Mouse (Mus musculus): Measurements from ENCODE around the gene Mllt1.

The Mllt1 gene

DNA sequence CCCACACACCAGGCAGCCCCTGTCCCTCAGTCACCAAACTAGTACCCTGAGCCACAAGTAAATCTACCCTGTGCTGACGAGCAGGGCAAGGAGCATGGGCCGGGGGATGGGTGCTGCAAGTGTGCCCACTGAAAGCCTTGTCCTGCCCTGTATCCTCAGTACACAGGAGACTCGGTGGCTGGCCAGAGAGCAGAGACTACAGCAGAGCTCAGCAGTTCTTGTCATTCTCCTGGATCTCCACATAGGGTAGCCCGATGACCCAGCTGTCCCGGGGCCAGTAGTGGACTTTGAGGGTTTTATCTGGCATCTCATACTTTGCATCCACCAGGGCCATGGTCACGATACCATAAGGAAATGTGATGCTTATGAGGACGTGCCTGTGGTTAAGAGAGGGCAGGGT, 19.7 kb upstream of the Mllt1 start:
- Histone ChIP-seq H3K9me3 (ENCODE audit: low read length) (no peaks in the 10 kb centered on the region), H3K4me1 (replicated peaks; ENCODE audit: low read depth, low read length) (peaks cover 44% of the 10 kb centered on the region)
- TF ChIP-seq NANOG (IDR thresholded peaks at IDR 0.05; ENCODE audit: borderline replicate concordance, low read length) (no peak), CTCF (conservative IDR thresholded peaks at IDR 0.05; ENCODE audit: low read length) (no peak), POU5F1 (IDR thresholded peaks at IDR 0.05; ENCODE audit: borderline replicate concordance, low read length) (no peak)

GRCm38 (mm10) chr17:56952639-56953038, 17.4 kb upstream of the Mllt1 start:
- Histone ChIP-seq H3K36me3 (ENCODE audit: insufficient read depth, low read length) (no peaks in the 10 kb centered on the region), H3K27me3 (ENCODE audit: insufficient read depth, low read length) (peaks cover 12% of the 10 kb centered on the region; the same call in 1 of the 2 replicates), H3K9me3 (ENCODE audit: low read length) (no peaks in the 10 kb centered on the region), H3K4me3 (replicated peaks; ENCODE audit: low read length) (no peak overlapping the region), H3K4me1 (replicated peaks; ENCODE audit: low read depth, low read length) (peaks cover 25% of the 10 kb centered on the region)
- TF ChIP-seq POU5F1 (IDR thresholded peaks at IDR 0.05; ENCODE audit: borderline replicate concordance, low read length), result no peak
- TF ChIP-seq NANOG (IDR thresholded peaks at IDR 0.05; ENCODE audit: borderline replicate concordance, low read length), result no peak
- no peak for TF ChIP-seq CTCF (conservative IDR thresholded peaks at IDR 0.05; ENCODE audit: low read length)

More for the DNA sequence above, 19.7 kb upstream of the Mllt1 start:
- H3K4me3 ChIP-seq (replicated peaks; ENCODE audit: low read length), result no peak overlapping the region
- peaks cover 9% of the 10 kb centered on the region; the same call in 1 of the 2 replicates for H3K27me3 ChIP-seq (ENCODE audit: insufficient read depth, low read length)
- H3K36me3 ChIP-seq (ENCODE audit: insufficient read depth, low read length), result no peaks in the 10 kb centered on the region

GRCm38 (mm10) chr17:56950915-56951314, 15.7 kb upstream of the Mllt1 start:
- Histone ChIP-seq H3K9me3 (ENCODE audit: low read length) (no peaks in the 10 kb centered on the region), H3K36me3 (ENCODE audit: insufficient read depth, low read length) (no peaks in the 10 kb centered on the region), H3K4me3 (replicated peaks; ENCODE audit: low read length) (no peak overlapping the region), H3K27me3 (ENCODE audit: insufficient read depth, low read length) (peaks cover 22% of the 10 kb centered on the region; the same call in 1 of the 2 replicates), H3K4me1 (replicated peaks; ENCODE audit: low read depth, low read length) (peaks cover 21% of the 10 kb centered on the region)
- TF ChIP-seq NANOG (IDR thresholded peaks at IDR 0.05; ENCODE audit: borderline replicate concordance, low read length) (no peak), POU5F1 (IDR thresholded peaks at IDR 0.05; ENCODE audit: borderline replicate concordance, low read length) (no peak), CTCF (conservative IDR thresholded peaks at IDR 0.05; ENCODE audit: low read length) (peak; percentile 92)

DNA sequence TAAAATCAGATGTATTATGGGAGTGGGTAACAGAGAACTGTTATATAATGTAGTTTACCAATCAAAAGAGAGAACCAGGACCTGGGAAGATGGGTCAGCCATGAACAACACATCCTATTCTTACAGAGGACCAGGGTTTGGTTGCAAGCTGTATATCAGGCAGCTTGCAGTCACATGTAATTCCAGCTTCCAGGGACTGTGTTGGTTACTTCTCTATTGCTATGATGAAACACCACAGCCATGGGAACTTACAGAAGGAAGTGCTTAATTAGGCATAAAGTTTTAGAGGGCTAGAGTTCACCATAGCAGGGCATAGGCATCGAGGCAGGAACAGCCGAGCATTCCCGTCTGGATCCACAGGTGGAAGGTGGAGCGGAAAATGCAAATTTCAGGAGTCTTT, 3.5 kb upstream of the Mllt1 start:
- Histone ChIP-seq H3K4me3 (replicated peaks; ENCODE audit: low read length) (no peak overlapping the region), H3K9me3 (ENCODE audit: low read length) (no peaks in the 10 kb centered on the region), H3K36me3 (ENCODE audit: insufficient read depth, low read length) (peaks cover 3% of the 10 kb centered on the region), H3K4me1 (replicated peaks; ENCODE audit: low read depth, low read length) (peaks cover 29% of the 10 kb centered on the region), H3K27me3 (ENCODE audit: insufficient read depth, low read length) (peaks cover 27% of the 10 kb centered on the region)
- TF ChIP-seq NANOG (IDR thresholded peaks at IDR 0.05; ENCODE audit: borderline replicate concordance, low read length) (no peak), CTCF (conservative IDR thresholded peaks at IDR 0.05; ENCODE audit: low read length) (no peak), POU5F1 (IDR thresholded peaks at IDR 0.05; ENCODE audit: borderline replicate concordance, low read length) (no peak)

- Histone ChIP-seq H3K4me1 (replicated peaks; ENCODE audit: low read depth, low read length) (peaks cover 48% of the 10 kb centered on the region), H3K4me3 (replicated peaks; ENCODE audit: low read length) (no peak overlapping the region), H3K36me3 (ENCODE audit: insufficient read depth, low read length) (peaks cover 20% of the 10 kb centered on the region), H3K9me3 (ENCODE audit: low read length) (no peaks in the 10 kb centered on the region), H3K27me3 (ENCODE audit: insufficient read depth, low read length) (peaks cover 24% of the 10 kb centered on the region)
- TF ChIP-seq NANOG (IDR thresholded peaks at IDR 0.05; ENCODE audit: borderline replicate concordance, low read length) (no peak), POU5F1 (IDR thresholded peaks at IDR 0.05; ENCODE audit: borderline replicate concordance, low read length) (no peak), CTCF (conservative IDR thresholded peaks at IDR 0.05; ENCODE audit: low read length) (no peak)
These were observed 1.5 kb upstream of the Mllt1 start for GRCm38 (mm10) chr17:56936731-56937130.

DNA sequence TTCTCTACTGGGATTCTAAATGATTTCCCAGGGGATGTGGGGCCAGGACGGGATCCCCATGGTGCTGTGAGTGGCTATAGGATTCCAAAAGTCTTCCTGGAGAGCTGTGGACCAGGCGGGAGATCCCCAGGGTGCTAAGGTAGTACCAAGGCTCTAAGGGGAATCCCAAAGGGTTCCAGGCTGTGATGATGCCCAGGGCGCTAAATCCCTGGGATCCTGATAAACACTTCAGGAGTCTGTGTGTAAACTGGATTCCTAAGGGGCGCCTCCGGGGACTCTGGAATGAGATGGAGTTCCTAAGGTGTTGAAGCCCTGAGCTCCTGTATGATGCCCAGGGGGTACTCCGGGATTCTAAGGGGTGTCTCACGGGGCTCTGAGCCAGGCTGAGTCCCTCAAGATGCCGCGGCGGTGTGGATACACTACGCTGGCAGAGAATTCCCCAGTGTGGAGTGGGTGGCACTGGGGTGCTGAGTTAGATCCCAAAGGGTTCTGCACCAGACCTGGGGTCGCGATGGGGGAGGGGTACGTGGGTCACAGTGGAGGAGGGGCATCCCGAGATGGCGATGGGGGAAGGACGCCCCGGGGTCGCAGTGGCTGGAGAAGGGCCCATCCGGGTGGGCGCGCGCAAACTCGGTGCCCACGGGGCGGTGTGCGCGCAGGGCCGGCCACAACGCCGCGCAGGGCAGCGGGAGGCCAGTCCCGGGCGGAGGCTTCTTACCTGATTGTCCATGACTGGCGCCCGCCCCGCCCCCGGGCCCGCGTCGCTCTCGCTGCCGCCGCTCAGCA, 477 bp downstream of the Mllt1 start:
- peak overlapping the region; percentile 97 for H3K4me3 ChIP-seq (replicated peaks; ENCODE audit: low read length)
- TF ChIP-seq NANOG (IDR thresholded peaks at IDR 0.05; ENCODE audit: borderline replicate concordance, low read length), result no peak
- peaks cover 24% of the 10 kb centered on the region for H3K36me3 ChIP-seq (ENCODE audit: insufficient read depth, low read length)
- peaks cover 24% of the 10 kb centered on the region for H3K27me3 ChIP-seq (ENCODE audit: insufficient read depth, low read length)
- no peaks in the 10 kb centered on the region for H3K9me3 ChIP-seq (ENCODE audit: low read length)
- peaks cover 64% of the 10 kb centered on the region for H3K4me1 ChIP-seq (replicated peaks; ENCODE audit: low read depth, low read length)

GRCm38 (mm10) chr17:56933395-56933794, 1.8 kb downstream of the Mllt1 start:
- peaks cover 69% of the 10 kb centered on the region for H3K4me1 ChIP-seq (replicated peaks; ENCODE audit: low read depth, low read length)
- TF ChIP-seq CTCF (conservative IDR thresholded peaks at IDR 0.05; ENCODE audit: low read length) (no peak), POU5F1 (IDR thresholded peaks at IDR 0.05; ENCODE audit: borderline replicate concordance, low read length) (no peak), NANOG (IDR thresholded peaks at IDR 0.05; ENCODE audit: borderline replicate concordance, low read length) (no peak)
- no peaks in the 10 kb centered on the region for H3K9me3 ChIP-seq (ENCODE audit: low read length)
- H3K27me3 ChIP-seq (ENCODE audit: insufficient read depth, low read length), result peaks cover 17% of the 10 kb centered on the region
- no peak overlapping the region for H3K4me3 ChIP-seq (replicated peaks; ENCODE audit: low read length)
- peaks cover 31% of the 10 kb centered on the region for H3K36me3 ChIP-seq (ENCODE audit: insufficient read depth, low read length)

DNA sequence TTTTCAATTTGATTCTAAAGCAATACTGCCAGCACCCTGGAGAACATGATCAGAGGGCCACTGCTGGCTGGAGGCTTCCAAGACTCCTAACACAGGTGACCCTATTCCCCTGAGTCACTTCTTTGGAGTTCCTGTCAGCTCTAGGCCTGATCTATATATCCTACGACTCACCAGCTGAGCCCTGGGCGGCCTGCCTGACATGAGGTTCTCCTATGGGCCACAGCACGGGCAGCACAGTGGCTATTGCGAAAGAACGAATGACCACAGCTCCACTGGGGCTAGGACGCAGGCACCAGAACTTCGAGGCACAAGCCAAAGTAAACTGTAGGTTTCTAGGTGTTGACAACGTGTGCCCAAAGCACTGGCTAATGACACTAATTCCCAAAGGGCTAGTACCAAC, 5.2 kb downstream of the Mllt1 start:
- Histone ChIP-seq H3K4me3 (replicated peaks; ENCODE audit: low read length) (no peak overlapping the region), H3K27me3 (ENCODE audit: insufficient read depth, low read length) (no peaks in the 10 kb centered on the region), H3K36me3 (ENCODE audit: insufficient read depth, low read length) (peaks cover 56% of the 10 kb centered on the region), H3K9me3 (ENCODE audit: low read length) (no peaks in the 10 kb centered on the region), H3K4me1 (replicated peaks; ENCODE audit: low read depth, low read length) (peaks cover 76% of the 10 kb centered on the region)
- TF ChIP-seq NANOG (IDR thresholded peaks at IDR 0.05; ENCODE audit: borderline replicate concordance, low read length) (no peak), POU5F1 (IDR thresholded peaks at IDR 0.05; ENCODE audit: borderline replicate concordance, low read length) (no peak), CTCF (conservative IDR thresholded peaks at IDR 0.05; ENCODE audit: low read length) (no peak)
